Mouse (Mus musculus) spleen, postnatal 36 days (tissue): ENCODE results near the gene Cxcr2.

Source experiments
- DNase-seq, 2 experiments: peaks; one replicate each; pipeline ENCODE4 v3.0.0; 2022; ENCODE audit warnings: low spot score in 2 of 2, mixed read lengths in 1 of 2

Gene Cxcr2

DNA sequence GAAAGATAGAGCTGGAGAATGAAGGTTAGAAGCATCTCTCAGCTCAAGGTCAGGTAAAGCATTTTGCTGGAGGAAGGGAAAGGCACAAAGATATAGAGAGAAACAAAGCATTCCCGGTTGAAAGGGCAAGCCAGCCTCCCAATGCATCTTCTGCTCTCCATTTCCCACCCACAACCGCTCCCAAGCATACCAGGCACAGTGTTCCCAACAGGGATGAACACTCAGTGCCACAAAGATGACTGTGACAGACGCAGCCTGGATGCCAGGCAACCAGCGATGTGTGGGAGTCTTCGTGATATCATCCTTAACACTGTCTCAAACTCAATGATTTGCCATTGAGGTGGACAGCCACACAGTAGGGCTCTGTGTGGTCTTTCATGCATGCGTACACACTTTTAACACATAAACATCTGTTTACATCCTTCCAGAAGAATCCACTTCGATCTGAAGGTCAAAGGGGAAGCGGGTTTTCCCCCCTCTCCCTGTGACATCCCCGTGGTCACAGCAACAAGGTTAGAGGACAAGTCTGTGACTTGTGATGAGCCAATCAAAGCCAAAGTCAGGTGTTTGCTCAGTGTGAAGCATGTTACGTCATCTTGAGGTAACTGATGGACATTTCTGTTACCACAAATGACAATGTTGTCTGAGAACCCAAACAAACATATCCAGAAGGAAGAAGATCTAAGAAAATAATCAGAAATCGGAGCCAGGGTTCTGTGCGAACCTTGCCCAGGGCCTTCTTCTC lies 44.1 kb downstream of the Cxcr2 start:
- DNase-seq = no peak

- DNase-seq = no peak
Observed at GRCm38 (mm10) chr1:74199046-74199445, 45.3 kb downstream of the Cxcr2 start.

- no peak for DNase-seq
Observed at GRCm38 (mm10) chr1:74201048-74201844, 47.5 kb downstream of the Cxcr2 start.

DNA sequence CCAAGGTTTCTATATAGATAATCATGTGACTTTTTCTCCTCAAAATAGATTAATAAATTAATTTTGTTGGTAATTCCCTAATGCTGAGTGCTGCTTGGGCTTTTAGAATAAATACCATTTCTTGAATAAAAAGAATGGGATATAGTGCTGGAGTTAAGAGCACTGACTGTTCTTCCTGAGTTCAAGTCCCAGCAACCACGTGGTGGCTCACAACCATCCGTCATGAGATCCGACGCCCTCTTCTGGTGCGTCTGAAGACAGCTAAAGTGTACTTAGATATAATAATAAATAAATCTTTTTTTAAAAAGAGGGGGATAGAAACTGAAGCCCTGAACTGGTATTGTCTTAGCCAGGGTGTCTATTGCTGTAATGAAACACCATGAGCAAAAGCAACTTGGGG lies 49.7 kb downstream of the Cxcr2 start:
- DNase-seq = no peak

DNA sequence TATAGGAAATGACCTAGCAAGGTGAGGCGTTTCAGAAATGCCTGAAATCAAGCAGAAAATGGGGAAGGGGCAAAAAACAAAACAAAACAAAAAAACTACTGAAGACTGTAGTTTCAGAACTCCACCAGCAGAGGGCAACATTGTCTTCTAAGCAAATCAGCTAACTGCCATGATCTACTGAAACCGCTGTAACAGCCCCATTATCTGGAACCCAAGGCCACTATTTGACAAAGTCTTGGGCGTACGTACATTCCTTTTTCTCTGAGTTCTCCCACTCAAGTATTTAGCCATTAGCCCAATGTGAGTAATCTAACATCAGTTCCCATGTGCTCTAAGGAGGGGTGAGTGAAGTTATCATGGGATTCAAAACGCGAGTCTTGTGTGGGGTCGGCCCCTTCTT lies 52.1 kb downstream of the Cxcr2 start:
- DNase-seq = peak; percentile 9 to 36

DNA sequence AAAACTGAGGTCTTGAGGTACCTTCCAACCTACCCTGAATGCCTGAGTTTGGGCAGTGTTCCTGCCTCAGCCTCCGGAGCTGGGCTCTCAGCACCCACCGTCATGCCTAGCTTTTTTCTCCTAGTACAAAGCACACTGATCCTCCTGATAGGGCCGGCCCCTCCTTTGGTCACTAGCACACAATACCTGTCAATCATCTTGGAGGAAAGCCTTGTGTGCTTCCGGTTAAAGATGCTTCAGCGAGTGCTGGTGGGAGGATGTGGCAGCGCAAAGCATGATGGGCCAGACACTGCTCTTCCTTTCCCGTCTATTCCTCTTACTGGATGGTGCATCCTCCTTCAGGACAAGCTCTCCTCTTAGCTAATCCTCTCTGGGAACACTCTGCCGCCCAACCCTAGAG lies 52.9 kb downstream of the Cxcr2 start:
- DNase-seq = no peak

DNA sequence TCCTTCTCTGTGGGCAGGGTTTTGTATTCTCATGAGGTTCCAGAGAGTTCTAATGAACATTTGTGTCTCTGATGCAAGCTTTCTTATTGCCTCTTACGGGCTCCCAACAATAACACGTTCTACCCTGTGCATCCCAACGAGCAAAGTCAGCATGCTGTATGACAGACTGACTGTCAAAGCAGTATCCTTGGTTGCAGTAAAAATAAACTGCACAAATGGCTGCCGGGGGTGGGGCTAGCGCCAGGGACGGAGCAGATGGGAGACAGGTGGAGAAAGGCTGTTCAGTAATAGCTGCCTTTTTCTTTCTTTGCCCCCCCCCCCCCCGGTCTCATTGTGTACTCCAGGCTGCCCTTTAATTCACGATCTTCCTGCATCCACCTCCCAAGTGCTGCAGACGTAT lies 54.1 kb downstream of the Cxcr2 start:
- no peak for DNase-seq

GRCm38 (mm10) chr1:74208941-74209340 lies 55.2 kb downstream of the Cxcr2 start:
- no peak for DNase-seq
